ENCODE assay signal across 27 mouse cellular contexts in genomic region chr1:167295679-167296402, GRCm38 (mm10). TPM values are rescaled to one million over a fixed set of nuclear protein-coding genes. Genes with fewer than 3 reads are reported as not detected.
DNase-seq lines count a peak whose midpoint lies in the region; ATAC-seq and TF ChIP-seq lines count a peak whose summit lies in the region.
"Had no signal": no experiment of that assay in that cellular context is flagged by ENCODE, and none has a peak within 500 bp of the region (broad histone marks: within the 10 kb centered on the region; RNA-seq: fewer than 3 reads in every experiment).

No protein-coding gene starts in this region.

- H3K4me1 ChIP-seq in hindbrain, embryonic 16.5 days (ENCODE audit: control insufficient read depth, insufficient read depth, low read depth, low read length), result no peaks in the 10 kb centered on the region
- no peaks in the 10 kb centered on the region; the same call in 1 of the 2 replicates for H3K4me1 ChIP-seq in hindbrain, embryonic 14.5 days (replicated peaks; ENCODE audit: control insufficient read depth, insufficient read depth, low read length)
- 0 out of 2 replicates have a peak, but pooled peaks cover 4% of the 10 kb centered on the region for H3K4me1 ChIP-seq in midbrain, embryonic 10.5 days
- H3K4me1 ChIP-seq in midbrain, embryonic 15.5 days, result no peaks in the 10 kb centered on the region
- no peaks in the 10 kb centered on the region for H3K4me1 ChIP-seq in lung, postnatal 0 days (ENCODE audit: insufficient read depth, low read depth, low read length)
- H3K4me1 ChIP-seq: hindbrain, embryonic 15.5 days had no signal

- no peak overlapping the region for H3K27ac ChIP-seq in hindbrain, embryonic 16.5 days (ENCODE audit: low read depth, low read length)
- no peak overlapping the region for H3K27ac ChIP-seq in hindbrain, embryonic 14.5 days
- 0 out of 2 replicates have a peak overlapping the region, but pooled peaks have one; percentile 13 for H3K27ac ChIP-seq in midbrain, embryonic 10.5 days (replicated peaks)
- H3K27ac ChIP-seq in midbrain, embryonic 15.5 days, result peak overlapping the region; percentile 42
- no peak overlapping the region for H3K27ac ChIP-seq in lung, postnatal 0 days (ENCODE audit: low read length)
- H3K27ac ChIP-seq: forebrain, embryonic 10.5 days; heart, adult 2 months; hindbrain, embryonic 15.5 days; intestine, embryonic 15.5 days; layer of hippocampus, adult 2 months; limb, embryonic 13.5 days; liver, embryonic 13.5 days had no signal

- no peak overlapping the region for H3K9ac ChIP-seq in hindbrain, embryonic 16.5 days (ENCODE audit: low read depth, low read length)
- H3K9ac ChIP-seq in hindbrain, embryonic 14.5 days, result no peak overlapping the region
- H3K9ac ChIP-seq in midbrain, embryonic 15.5 days, result no peak overlapping the region
- no peak overlapping the region for H3K9ac ChIP-seq in lung, postnatal 0 days (replicated peaks; ENCODE audit: low read depth)
- H3K9ac ChIP-seq: heart, embryonic 12.5 days; hindbrain, embryonic 15.5 days; intestine, embryonic 15.5 days; limb, embryonic 13.5 days; liver, embryonic 13.5 days had no signal

- no peak overlapping the region for H3K4me3 ChIP-seq in hindbrain, embryonic 16.5 days (ENCODE audit: low read length)
- no peak overlapping the region for H3K4me3 ChIP-seq in hindbrain, embryonic 14.5 days (replicated peaks; ENCODE audit: low read length)
- no peak overlapping the region for H3K4me3 ChIP-seq in midbrain, embryonic 10.5 days
- no peak overlapping the region for H3K4me3 ChIP-seq in midbrain, embryonic 15.5 days
- H3K4me3 ChIP-seq in lung, postnatal 0 days (ENCODE audit: low read depth, low read length), result no peak overlapping the region
- H3K4me3 ChIP-seq: forebrain, embryonic 10.5 days; heart, adult 2 months; heart, embryonic 12.5 days; hindbrain, embryonic 15.5 days; intestine, embryonic 15.5 days; layer of hippocampus, adult 2 months; limb, embryonic 13.5 days; liver, embryonic 13.5 days; myocyte had no signal

- peak; percentile 56; the same call in 1 of the 2 replicates for ATAC-seq in hindbrain, embryonic 16.5 days
- no peak for ATAC-seq in hindbrain, embryonic 14.5 days (ENCODE audit: low FRiP score)
- ATAC-seq in midbrain, embryonic 15.5 days (replicated peaks), result peak; percentile 91
- no peak for ATAC-seq in granulocyte monocyte progenitor cell, adult 5-6 weeks (replicated peaks; ENCODE audit: poor library complexity, severe bottlenecking)
- no peak for ATAC-seq in lung, postnatal 0 days
- ATAC-seq: CD4-positive, CD25-positive, alpha-beta regulatory T cell, adult 4 months; intestine, embryonic 15.5 days had no signal

- no peaks in the 10 kb centered on the region for H3K9me3 ChIP-seq in hindbrain, embryonic 16.5 days (ENCODE audit: control insufficient read depth, low read length)
- no peaks in the 10 kb centered on the region for H3K9me3 ChIP-seq in hindbrain, embryonic 14.5 days (ENCODE audit: control insufficient read depth, low read length)
- no peaks in the 10 kb centered on the region for H3K9me3 ChIP-seq in midbrain, embryonic 10.5 days (replicated peaks)
- H3K9me3 ChIP-seq in midbrain, embryonic 15.5 days, result no peaks in the 10 kb centered on the region
- no peaks in the 10 kb centered on the region for H3K9me3 ChIP-seq in lung, postnatal 0 days (ENCODE audit: low read length)
- H3K9me3 ChIP-seq: forebrain, embryonic 10.5 days; heart, embryonic 12.5 days; hindbrain, embryonic 15.5 days; intestine, embryonic 15.5 days; limb, embryonic 13.5 days; liver, embryonic 13.5 days had no signal

- H3K36me3 ChIP-seq in hindbrain, embryonic 16.5 days (ENCODE audit: control insufficient read depth, insufficient read depth, low read length), result no peaks in the 10 kb centered on the region
- no peaks in the 10 kb centered on the region for H3K36me3 ChIP-seq in hindbrain, embryonic 14.5 days (replicated peaks; ENCODE audit: control insufficient read depth, insufficient read depth)
- no peaks in the 10 kb centered on the region for H3K36me3 ChIP-seq in midbrain, embryonic 10.5 days
- no peaks in the 10 kb centered on the region for H3K36me3 ChIP-seq in midbrain, embryonic 15.5 days (replicated peaks)
- no peaks in the 10 kb centered on the region for H3K36me3 ChIP-seq in lung, postnatal 0 days (ENCODE audit: insufficient read depth, low read length)
- H3K36me3 ChIP-seq: forebrain, embryonic 10.5 days; heart, embryonic 12.5 days; hindbrain, embryonic 15.5 days; intestine, embryonic 15.5 days; limb, embryonic 13.5 days; liver, embryonic 13.5 days had no signal

- no peak overlapping the region for H3K4me2 ChIP-seq in hindbrain, embryonic 16.5 days (ENCODE audit: low read length)
- H3K4me2 ChIP-seq in hindbrain, embryonic 14.5 days (replicated peaks), result no peak overlapping the region
- H3K4me2 ChIP-seq in midbrain, embryonic 15.5 days, result no peak overlapping the region
- no peak overlapping the region for H3K4me2 ChIP-seq in lung, postnatal 0 days (replicated peaks; ENCODE audit: low read depth, low read length)
- H3K4me2 ChIP-seq: heart, embryonic 12.5 days; hindbrain, embryonic 15.5 days; intestine, embryonic 15.5 days; limb, embryonic 13.5 days; liver, embryonic 13.5 days had no signal

- TF ChIP-seq CTCF in brain, embryonic 14.5 days (IDR thresholded peaks at IDR 0.05; ENCODE audit: borderline replicate concordance, extremely low read depth, insufficient read depth, insufficient read length), result no peak
- TF ChIP-seq CTCF in lung, postnatal 0 days (IDR thresholded peaks at IDR 0.05), result no peak

- no peak for DNase-seq in hindbrain, embryonic 14.5 days (ENCODE audit: low spot score)
- peak; percentile 73 for DNase-seq in brain, embryonic 14.5 days (ENCODE audit: low read depth)
- no peak for DNase-seq in midbrain, embryonic 10.5 days (ENCODE audit: low spot score)
- DNase-seq in layer of hippocampus, adult 8-10 months (ENCODE audit: low spot score in 2 of 2), result no peak
- no peak for DNase-seq in lung, postnatal 0 days (ENCODE audit: low spot score)
- DNase-seq: adrenal gland, postnatal 14 days; cerebellum, adult 11-12 months; cerebellum, postnatal 14 days; gastrocnemius, postnatal 25 days; heart, adult 2 months; heart, postnatal 4 days; kidney, adult 2 months; kidney, postnatal 36 days; liver, embryonic 13.5 days; lung, adult 2 months; lung, postnatal 14 days had no signal

- TF ChIP-seq POLR2A in brain, embryonic 14.5 days (IDR thresholded peaks at IDR 0.05; ENCODE audit: borderline replicate concordance, extremely low read depth, insufficient read depth, insufficient read length, poor library complexity, severe bottlenecking), result no peak

- 59% methylated on average over 13 of the region's 13 CpGs for WGBS in hindbrain, embryonic 16.5 days
- 55% methylated on average over 13 of the region's 13 CpGs for WGBS in hindbrain, embryonic 14.5 days
- 75% methylated on average over 13 of the region's 13 CpGs for whole genome bisulfite sequencing in midbrain, embryonic 10.5 days
- 50% methylated on average over 13 of the region's 13 CpGs for WGBS in midbrain, embryonic 15.5 days
- WGBS in lung, postnatal 0 days, result 66% methylated on average over 13 of the region's 13 CpGs

- H3K27me3 ChIP-seq in hindbrain, embryonic 16.5 days (replicated peaks; ENCODE audit: control insufficient read depth, insufficient read depth, low read length), result no peaks in the 10 kb centered on the region
- H3K27me3 ChIP-seq in hindbrain, embryonic 14.5 days (ENCODE audit: control insufficient read depth, insufficient read depth, low read length), result no peaks in the 10 kb centered on the region
- H3K27me3 ChIP-seq in midbrain, embryonic 10.5 days (ENCODE audit: low read depth, poor library complexity, severe bottlenecking), result no peaks in the 10 kb centered on the region
- no peaks in the 10 kb centered on the region for H3K27me3 ChIP-seq in midbrain, embryonic 15.5 days (replicated peaks)
- H3K27me3 ChIP-seq in lung, postnatal 0 days (replicated peaks; ENCODE audit: insufficient read depth, low read length), result no peaks in the 10 kb centered on the region
- H3K27me3 ChIP-seq: hindbrain, embryonic 15.5 days; intestine, embryonic 15.5 days; limb, embryonic 13.5 days had no signal

- TF ChIP-seq EP300 in lung, postnatal 0 days (IDR thresholded peaks at IDR 0.05), result no peak

RNA-seq across cellular contexts. Expression of gene Uck2, which starts 10.7 kb away (rescaled TPM):
- polyA plus RNA-seq in hindbrain, embryonic 16.5 days (2015; fragmentation: Nextera tagmentation; extraction: Ambion mirVana), result 43.0 and 45.2 TPM in 2 replicates
- polyA plus RNA-seq in hindbrain, embryonic 14.5 days (2014; fragmentation: Nextera tagmentation; extraction: Ambion mirVana), result 48.8 and 49.6 TPM in 2 replicates
- 37.8 and 53.1 TPM in 2 replicates for polyA plus RNA-seq in brain, embryonic 14.5 days (2012; rRNA removed)
- polyA plus RNA-seq in midbrain, embryonic 10.5 days (2016; fragmentation: Nextera tagmentation; extraction: Ambion mirVana), result 101 and 109 TPM in 2 replicates
- 50.1 and 50.9 TPM in 2 replicates for polyA plus RNA-seq in midbrain, embryonic 15.5 days (2015; fragmentation: Nextera tagmentation; extraction: Ambion mirVana)
- total RNA-seq in layer of hippocampus, adult 8-10 months (2022), result 10 to 100 TPM; 34.8 to 37.7 (median 36.7) TPM
- total RNA-seq in granulocyte monocyte progenitor cell, adult 5-6 weeks (2014; fragmentation: Nextera tagmentation), result 181 and 224 TPM in 2 replicates
- total RNA-seq in granulocyte monocyte progenitor cell, adult 5-6 weeks (2017), result 223 and 286 TPM in 2 replicates
- 21.6 and 22.9 TPM in 2 replicates for polyA plus RNA-seq in lung, postnatal 0 days (2015; fragmentation: Nextera tagmentation; extraction: Ambion mirVana)

RNA-seq across cellular contexts. Expression of gene Tmco1, which starts 12.3 kb away (rescaled TPM):
- 72.7 and 85.8 TPM in 2 replicates for polyA plus RNA-seq in hindbrain, embryonic 16.5 days (2015; fragmentation: Nextera tagmentation; extraction: Ambion mirVana)
- polyA plus RNA-seq in hindbrain, embryonic 14.5 days (2014; fragmentation: Nextera tagmentation; extraction: Ambion mirVana), result 67.8 and 72.0 TPM in 2 replicates
- polyA plus RNA-seq in brain, embryonic 14.5 days (2012; rRNA removed), result 64.4 and 78.7 TPM in 2 replicates
- 85.4 and 87.1 TPM in 2 replicates for polyA plus RNA-seq in midbrain, embryonic 10.5 days (2016; fragmentation: Nextera tagmentation; extraction: Ambion mirVana)
- 65.2 and 70.6 TPM in 2 replicates for polyA plus RNA-seq in midbrain, embryonic 15.5 days (2015; fragmentation: Nextera tagmentation; extraction: Ambion mirVana)
- 10 to 100 TPM; 44.8 to 62.1 (median 51.2) TPM for total RNA-seq in layer of hippocampus, adult 8-10 months (2022)
- 97.6 and 127 TPM in 2 replicates for total RNA-seq in granulocyte monocyte progenitor cell, adult 5-6 weeks (2014; fragmentation: Nextera tagmentation)
- total RNA-seq in granulocyte monocyte progenitor cell, adult 5-6 weeks (2017), result 170 and 172 TPM in 2 replicates
- 94.7 and 99.7 TPM in 2 replicates for polyA plus RNA-seq in lung, postnatal 0 days (2015; fragmentation: Nextera tagmentation; extraction: Ambion mirVana)

RNA-seq across cellular contexts. Expression of gene Aldh9a1, which starts 54.0 kb away (rescaled TPM):
- polyA plus RNA-seq in hindbrain, embryonic 16.5 days (2015; fragmentation: Nextera tagmentation; extraction: Ambion mirVana), result 43.8 and 43.9 TPM in 2 replicates
- polyA plus RNA-seq in hindbrain, embryonic 14.5 days (2014; fragmentation: Nextera tagmentation; extraction: Ambion mirVana), result 32.3 and 36.4 TPM in 2 replicates
- 22.8 and 28.5 TPM in 2 replicates for polyA plus RNA-seq in brain, embryonic 14.5 days (2012; rRNA removed)
- polyA plus RNA-seq in midbrain, embryonic 10.5 days (2016; fragmentation: Nextera tagmentation; extraction: Ambion mirVana), result 42.6 and 46.5 TPM in 2 replicates
- polyA plus RNA-seq in midbrain, embryonic 15.5 days (2015; fragmentation: Nextera tagmentation; extraction: Ambion mirVana), result 33.4 and 37.1 TPM in 2 replicates
- total RNA-seq in layer of hippocampus, adult 8-10 months (2022), result 10 to 100 TPM; 26.6 to 33.8 (median 32.2) TPM
- total RNA-seq in granulocyte monocyte progenitor cell, adult 5-6 weeks (2014; fragmentation: Nextera tagmentation), result 67.6 and 85.8 TPM in 2 replicates
- 49.5 and 56.7 TPM in 2 replicates for total RNA-seq in granulocyte monocyte progenitor cell, adult 5-6 weeks (2017)
- 33.2 and 35.4 TPM in 2 replicates for polyA plus RNA-seq in lung, postnatal 0 days (2015; fragmentation: Nextera tagmentation; extraction: Ambion mirVana)

Comparison
In these comparisons a context has a peak if more than half of its experiments do, and no peak if none do; other contexts are left out.
1. ATAC-seq: peak in hindbrain, embryonic 16.5 days (single experiment) and midbrain, embryonic 15.5 days (single experiment); none in hindbrain, embryonic 14.5 days (single experiment), granulocyte monocyte progenitor cell, adult 5-6 weeks (single experiment) and lung, postnatal 0 days (single experiment).
2. H3K27ac ChIP-seq: peak in midbrain, embryonic 10.5 days (single experiment) and midbrain, embryonic 15.5 days (single experiment); none in hindbrain, embryonic 16.5 days (single experiment), hindbrain, embryonic 14.5 days (single experiment) and lung, postnatal 0 days (single experiment).